Mouse (Mus musculus): Measurements from ENCODE around the gene Shroom3. TPM values are rescaled to one million over a fixed set of nuclear protein-coding genes. Genes with fewer than 3 reads are reported as not detected.
A peak's percentile ranks its signal among the peaks of the same experiment; 100 is the strongest.

Gene Shroom3
- polyA plus RNA-seq, 1 experiment: 1.3 TPM

GRCm38 (mm10) chr5:92964691-92965090 lies 281.5 kb downstream of the Shroom3 start:
- WGBS: under 1% methylated on average over 13 of the region's 13 CpGs
- Histone ChIP-seq H3K4me3 (replicated peaks; ENCODE audit: control insufficient read depth, low read depth, low read length) (no peak overlapping the region), H3K4me1 (ENCODE audit: control insufficient read depth, insufficient read depth, low read length) (no peaks in the 10 kb centered on the region), H3K27ac (ENCODE audit: control insufficient read depth, insufficient read depth, low read depth, low read length, poor library complexity) (no peak overlapping the region)
- TF ChIP-seq CTCF (IDR thresholded peaks at IDR 0.05; ENCODE audit: control insufficient read depth, insufficient read depth, low read length) (no peak), POLR2A (IDR thresholded peaks at IDR 0.05; ENCODE audit: borderline replicate concordance, control insufficient read depth, low read depth, low read length) (no peak)

DNA sequence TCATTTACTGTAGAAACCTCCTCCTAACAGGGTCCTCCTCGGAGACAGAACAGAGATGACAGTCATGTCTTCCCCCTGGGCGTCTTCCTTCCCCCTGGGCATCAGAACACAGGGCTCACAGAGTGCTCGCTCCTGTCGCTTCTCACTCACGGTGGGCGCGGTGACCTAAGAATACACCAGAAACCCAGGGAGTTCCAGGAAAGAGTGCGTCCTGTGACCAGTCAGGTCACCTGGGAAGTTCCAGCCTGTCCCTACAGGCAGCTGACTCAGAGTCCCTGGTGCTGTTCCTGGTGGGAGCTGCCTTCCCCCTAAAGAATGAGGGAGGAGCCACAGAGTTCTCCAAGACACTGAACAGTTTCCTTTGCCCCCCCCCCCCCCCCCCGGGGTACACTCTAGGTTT lies 283.9 kb downstream of the Shroom3 start:
- H3K27ac ChIP-seq (ENCODE audit: control insufficient read depth, insufficient read depth, low read depth, low read length, poor library complexity): no peak overlapping the region
- H3K4me1 ChIP-seq (ENCODE audit: control insufficient read depth, insufficient read depth, low read length): no peaks in the 10 kb centered on the region
- H3K4me3 ChIP-seq (replicated peaks; ENCODE audit: control insufficient read depth, low read depth, low read length): no peak overlapping the region
- no peak for TF ChIP-seq CTCF (IDR thresholded peaks at IDR 0.05; ENCODE audit: control insufficient read depth, insufficient read depth, low read length)
- TF ChIP-seq POLR2A (IDR thresholded peaks at IDR 0.05; ENCODE audit: borderline replicate concordance, control insufficient read depth, low read depth, low read length): no peak
- 64% methylated on average over 9 of the region's 9 CpGs for WGBS

- H3K4me1 ChIP-seq (ENCODE audit: control insufficient read depth, insufficient read depth, low read length): no peaks in the 10 kb centered on the region
- H3K4me3 ChIP-seq (replicated peaks; ENCODE audit: control insufficient read depth, low read depth, low read length): no peak overlapping the region
- H3K27ac ChIP-seq (ENCODE audit: control insufficient read depth, insufficient read depth, low read depth, low read length, poor library complexity): no peak overlapping the region
- TF ChIP-seq CTCF (IDR thresholded peaks at IDR 0.05; ENCODE audit: control insufficient read depth, insufficient read depth, low read length) (no peak), POLR2A (IDR thresholded peaks at IDR 0.05; ENCODE audit: borderline replicate concordance, control insufficient read depth, low read depth, low read length) (no peak)
- 84% methylated on average over 3 of the region's 3 CpGs for WGBS
Observed at GRCm38 (mm10) chr5:92967906-92968305, 284.7 kb downstream of the Shroom3 start.

- H3K4me3 ChIP-seq (replicated peaks; ENCODE audit: control insufficient read depth, low read depth, low read length): no peak overlapping the region
- WGBS: 59% methylated on average over 8 of the region's 8 CpGs
- TF ChIP-seq CTCF (IDR thresholded peaks at IDR 0.05; ENCODE audit: control insufficient read depth, insufficient read depth, low read length) (no peak), POLR2A (IDR thresholded peaks at IDR 0.05; ENCODE audit: borderline replicate concordance, control insufficient read depth, low read depth, low read length) (no peak)
Observed at GRCm38 (mm10) chr5:92969443-92969842, 286.2 kb downstream of the Shroom3 start.

DNA sequence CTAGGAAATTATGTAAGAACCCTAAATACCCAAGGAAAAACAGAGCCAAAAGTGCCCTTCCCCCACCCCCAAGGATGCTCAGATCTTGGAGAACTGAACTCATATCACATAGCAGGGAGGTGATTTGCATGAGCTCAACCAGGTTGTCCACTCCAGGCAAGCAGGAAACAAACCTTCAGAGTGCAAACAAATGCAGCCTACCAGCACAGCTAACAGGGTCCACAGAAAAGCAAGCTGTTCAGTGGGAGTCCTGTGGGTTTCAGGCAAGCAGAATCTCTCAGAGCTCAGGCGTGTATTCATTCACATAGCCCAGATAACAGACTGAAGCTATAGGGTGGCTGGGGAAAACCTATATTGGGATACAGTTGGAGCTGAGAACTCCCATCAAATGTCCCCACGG lies 286.7 kb downstream of the Shroom3 start:
- WGBS: 68% methylated on average over 2 of the region's 2 CpGs
- no peaks in the 10 kb centered on the region for H3K4me1 ChIP-seq (ENCODE audit: control insufficient read depth, insufficient read depth, low read length)
- no peak for TF ChIP-seq CTCF (IDR thresholded peaks at IDR 0.05; ENCODE audit: control insufficient read depth, insufficient read depth, low read length)
- TF ChIP-seq POLR2A (IDR thresholded peaks at IDR 0.05; ENCODE audit: borderline replicate concordance, control insufficient read depth, low read depth, low read length): no peak
- no peak overlapping the region for H3K27ac ChIP-seq (ENCODE audit: control insufficient read depth, insufficient read depth, low read depth, low read length, poor library complexity)
- no peak overlapping the region for H3K4me3 ChIP-seq (replicated peaks; ENCODE audit: control insufficient read depth, low read depth, low read length)

More at GRCm38 (mm10) chr5:92969443-92969842, 286.2 kb downstream of the Shroom3 start:
- Histone ChIP-seq H3K27ac (ENCODE audit: control insufficient read depth, insufficient read depth, low read depth, low read length, poor library complexity) (no peak overlapping the region), H3K4me1 (ENCODE audit: control insufficient read depth, insufficient read depth, low read length) (no peaks in the 10 kb centered on the region)

GRCm38 (mm10) chr5:92970480-92970879 lies 287.2 kb downstream of the Shroom3 start:
- Histone ChIP-seq H3K4me3 (replicated peaks; ENCODE audit: control insufficient read depth, low read depth, low read length) (no peak overlapping the region), H3K4me1 (ENCODE audit: control insufficient read depth, insufficient read depth, low read length) (no peaks in the 10 kb centered on the region), H3K27ac (ENCODE audit: control insufficient read depth, insufficient read depth, low read depth, low read length, poor library complexity) (no peak overlapping the region)
- TF ChIP-seq POLR2A (IDR thresholded peaks at IDR 0.05; ENCODE audit: borderline replicate concordance, control insufficient read depth, low read depth, low read length) (no peak), CTCF (IDR thresholded peaks at IDR 0.05; ENCODE audit: control insufficient read depth, insufficient read depth, low read length) (no peak)
- WGBS: 46% methylated on average over 7 of the region's 7 CpGs

GRCm38 (mm10) chr5:92980393-92980792 lies 297.2 kb downstream of the Shroom3 start:
- TF ChIP-seq POLR2A (IDR thresholded peaks at IDR 0.05; ENCODE audit: borderline replicate concordance, control insufficient read depth, low read depth, low read length) (no peak), CTCF (IDR thresholded peaks at IDR 0.05; ENCODE audit: control insufficient read depth, insufficient read depth, low read length) (no peak)
- 78% methylated on average over 6 of the region's 6 CpGs for WGBS
- Histone ChIP-seq H3K4me3 (replicated peaks; ENCODE audit: control insufficient read depth, low read depth, low read length) (no peak overlapping the region), H3K27ac (ENCODE audit: control insufficient read depth, insufficient read depth, low read depth, low read length, poor library complexity) (no peak overlapping the region), H3K4me1 (ENCODE audit: control insufficient read depth, insufficient read depth, low read length) (no peaks in the 10 kb centered on the region; the same call in none of the 2 replicates)

- TF ChIP-seq CTCF (IDR thresholded peaks at IDR 0.05; ENCODE audit: control insufficient read depth, insufficient read depth, low read length): no peak
- no peak for TF ChIP-seq POLR2A (IDR thresholded peaks at IDR 0.05; ENCODE audit: borderline replicate concordance, control insufficient read depth, low read depth, low read length)
- WGBS: 70% methylated on average over 2 of the region's 2 CpGs
- H3K27ac ChIP-seq (ENCODE audit: control insufficient read depth, insufficient read depth, low read depth, low read length, poor library complexity): no peak overlapping the region
- H3K4me1 ChIP-seq (ENCODE audit: control insufficient read depth, insufficient read depth, low read length): no peaks in the 10 kb centered on the region; the same call in none of the 2 replicates
- H3K4me3 ChIP-seq (replicated peaks; ENCODE audit: control insufficient read depth, low read depth, low read length): no peak overlapping the region
Observed at GRCm38 (mm10) chr5:92980862-92981261, 297.6 kb downstream of the Shroom3 start.

DNA sequence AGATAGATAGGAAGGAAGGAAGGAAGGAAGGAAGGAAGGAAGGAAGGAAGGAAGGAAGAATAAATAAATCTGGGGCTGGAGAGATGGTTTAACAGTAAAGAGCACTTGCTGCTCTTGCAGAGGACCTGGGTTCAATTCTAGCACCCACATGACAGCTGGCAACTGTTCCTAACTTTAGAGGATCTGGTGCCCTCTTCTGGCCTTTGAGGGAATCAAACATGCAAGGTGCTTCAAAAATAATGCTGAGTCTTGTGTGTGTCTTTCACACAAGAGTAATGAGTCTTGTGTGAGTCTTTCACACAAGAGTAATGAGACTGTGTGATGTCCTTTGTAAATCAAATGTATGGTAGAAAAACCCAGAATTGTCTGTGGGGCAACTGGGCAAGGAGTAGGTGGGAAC lies 299.4 kb downstream of the Shroom3 start:
- Histone ChIP-seq H3K4me3 (replicated peaks; ENCODE audit: control insufficient read depth, low read depth, low read length) (no peak overlapping the region), H3K27ac (ENCODE audit: control insufficient read depth, insufficient read depth, low read depth, low read length, poor library complexity) (no peak overlapping the region), H3K4me1 (ENCODE audit: control insufficient read depth, insufficient read depth, low read length) (no peaks in the 10 kb centered on the region; the same call in none of the 2 replicates)
- TF ChIP-seq POLR2A (IDR thresholded peaks at IDR 0.05; ENCODE audit: borderline replicate concordance, control insufficient read depth, low read depth, low read length): no peak
- peak; percentile 17; the same call in 1 of the 2 replicates for TF ChIP-seq CTCF (IDR thresholded peaks at IDR 0.05; ENCODE audit: control insufficient read depth, insufficient read depth, low read length)

All from bone marrow, adult 2 months (tissue).